Mouse (Mus musculus): Measurements from ENCODE around the gene Cdk18. TPM values are rescaled to one million over a fixed set of nuclear protein-coding genes. Genes with fewer than 3 reads are reported as not detected.

Cdk18 gene
- polyA plus RNA-seq, 1 experiment, result 24.9 TPM

DNA sequence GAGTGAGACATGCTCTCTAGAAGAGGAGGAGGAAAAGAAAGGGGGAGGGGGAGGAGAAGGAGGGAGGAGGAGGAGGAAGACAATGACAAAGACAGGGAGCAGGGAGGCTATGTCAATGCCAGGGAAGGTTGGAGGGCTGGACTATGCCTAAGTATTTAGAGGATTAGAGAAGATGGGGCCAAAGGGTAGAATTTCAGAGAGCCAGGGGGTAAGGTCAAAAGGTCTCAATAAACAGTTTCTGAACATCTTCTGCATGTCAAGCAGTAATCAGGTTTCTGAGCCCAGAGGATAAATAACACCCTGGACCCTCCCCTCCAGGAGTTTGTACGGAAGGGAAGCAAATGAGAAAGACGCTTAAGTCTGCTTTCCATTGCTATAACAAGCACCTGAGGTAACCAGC, 1.7 kb upstream of the Cdk18 start:
- no peak for TF ChIP-seq CTCF (IDR thresholded peaks at IDR 0.05; ENCODE audit: control insufficient read depth, insufficient read depth, insufficient replicate concordance, low read depth, low read length)
- TF ChIP-seq POLR2A (IDR thresholded peaks at IDR 0.05; ENCODE audit: control insufficient read depth, low read depth, low read length), result no peak
- no peaks in the 10 kb centered on the region for H3K27me3 ChIP-seq (ENCODE audit: control insufficient read depth, insufficient read depth, low read length)
- no peak overlapping the region for H3K27ac ChIP-seq (ENCODE audit: control insufficient read depth, insufficient read depth, low read depth, low read length)
- no peak overlapping the region for H3K4me3 ChIP-seq (ENCODE audit: control insufficient read depth, low read depth, low read length)
- no peaks in the 10 kb centered on the region for H3K36me3 ChIP-seq (ENCODE audit: control insufficient read depth, insufficient read depth, low read length)
- H3K4me1 ChIP-seq (ENCODE audit: control insufficient read depth, insufficient read depth, low read length), result peaks cover 7% of the 10 kb centered on the region

DNA sequence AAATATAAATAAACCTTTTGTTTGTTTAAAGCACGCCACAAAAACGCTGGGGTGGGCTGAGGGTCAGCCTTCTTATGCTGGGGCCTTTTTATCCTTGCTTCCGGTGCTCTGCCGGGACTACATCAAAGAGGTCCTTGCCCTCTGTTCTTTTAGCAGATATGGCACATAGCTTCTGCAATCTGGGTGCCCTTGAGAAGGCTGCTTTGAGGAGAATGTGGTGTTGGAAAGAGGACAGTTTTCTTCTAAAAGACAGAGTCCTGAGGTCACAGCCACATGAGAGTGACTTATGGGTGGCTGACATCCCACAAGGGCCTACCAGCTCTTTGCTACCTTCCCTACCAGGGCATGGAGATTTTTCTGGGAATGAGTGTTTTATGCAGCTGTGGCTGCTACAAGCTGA, 1.1 kb upstream of the Cdk18 start:
- TF ChIP-seq CTCF (IDR thresholded peaks at IDR 0.05; ENCODE audit: control insufficient read depth, insufficient read depth, insufficient replicate concordance, low read depth, low read length) (no peak), POLR2A (IDR thresholded peaks at IDR 0.05; ENCODE audit: control insufficient read depth, low read depth, low read length) (no peak)
- Histone ChIP-seq H3K4me3 (ENCODE audit: control insufficient read depth, low read depth, low read length) (peak overlapping the region; percentile 11; the same call in 1 of the 2 replicates), H3K4me1 (ENCODE audit: control insufficient read depth, insufficient read depth, low read length) (peaks cover 7% of the 10 kb centered on the region), H3K27me3 (ENCODE audit: control insufficient read depth, insufficient read depth, low read length) (no peaks in the 10 kb centered on the region), H3K36me3 (ENCODE audit: control insufficient read depth, insufficient read depth, low read length) (no peaks in the 10 kb centered on the region), H3K27ac (ENCODE audit: control insufficient read depth, insufficient read depth, low read depth, low read length) (no peak overlapping the region)

DNA sequence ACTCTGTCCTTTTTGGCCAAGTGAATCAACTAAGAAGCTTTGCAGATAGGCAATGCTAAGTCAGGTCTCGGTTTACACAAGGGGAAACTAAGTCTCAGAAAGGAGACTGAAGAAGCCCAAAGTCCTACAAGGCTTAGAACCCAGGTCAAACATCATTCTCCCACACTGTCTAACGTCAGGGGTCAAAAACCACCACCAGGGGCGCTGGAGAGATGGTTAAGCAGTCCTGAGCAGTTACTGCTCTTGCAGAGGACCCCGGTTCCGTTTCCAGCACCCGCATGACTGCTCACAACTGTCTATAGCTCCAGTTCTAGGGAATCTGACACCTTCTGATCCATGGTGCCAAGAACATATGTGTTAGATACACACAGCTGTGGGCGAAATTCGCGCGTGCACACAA, 687 bp upstream of the Cdk18 start:
- TF ChIP-seq CTCF (IDR thresholded peaks at IDR 0.05; ENCODE audit: control insufficient read depth, insufficient read depth, insufficient replicate concordance, low read depth, low read length), result peak; percentile 35; the same call in 1 of the 2 replicates
- TF ChIP-seq POLR2A (IDR thresholded peaks at IDR 0.05; ENCODE audit: control insufficient read depth, low read depth, low read length), result no peak
- Histone ChIP-seq H3K27ac (ENCODE audit: control insufficient read depth, insufficient read depth, low read depth, low read length) (no peak overlapping the region), H3K4me3 (ENCODE audit: control insufficient read depth, low read depth, low read length) (peak overlapping the region; percentile 37; the same call in 1 of the 2 replicates), H3K27me3 (ENCODE audit: control insufficient read depth, insufficient read depth, low read length) (no peaks in the 10 kb centered on the region), H3K4me1 (ENCODE audit: control insufficient read depth, insufficient read depth, low read length) (peaks cover 7% of the 10 kb centered on the region), H3K36me3 (ENCODE audit: control insufficient read depth, insufficient read depth, low read length) (no peaks in the 10 kb centered on the region)

DNA sequence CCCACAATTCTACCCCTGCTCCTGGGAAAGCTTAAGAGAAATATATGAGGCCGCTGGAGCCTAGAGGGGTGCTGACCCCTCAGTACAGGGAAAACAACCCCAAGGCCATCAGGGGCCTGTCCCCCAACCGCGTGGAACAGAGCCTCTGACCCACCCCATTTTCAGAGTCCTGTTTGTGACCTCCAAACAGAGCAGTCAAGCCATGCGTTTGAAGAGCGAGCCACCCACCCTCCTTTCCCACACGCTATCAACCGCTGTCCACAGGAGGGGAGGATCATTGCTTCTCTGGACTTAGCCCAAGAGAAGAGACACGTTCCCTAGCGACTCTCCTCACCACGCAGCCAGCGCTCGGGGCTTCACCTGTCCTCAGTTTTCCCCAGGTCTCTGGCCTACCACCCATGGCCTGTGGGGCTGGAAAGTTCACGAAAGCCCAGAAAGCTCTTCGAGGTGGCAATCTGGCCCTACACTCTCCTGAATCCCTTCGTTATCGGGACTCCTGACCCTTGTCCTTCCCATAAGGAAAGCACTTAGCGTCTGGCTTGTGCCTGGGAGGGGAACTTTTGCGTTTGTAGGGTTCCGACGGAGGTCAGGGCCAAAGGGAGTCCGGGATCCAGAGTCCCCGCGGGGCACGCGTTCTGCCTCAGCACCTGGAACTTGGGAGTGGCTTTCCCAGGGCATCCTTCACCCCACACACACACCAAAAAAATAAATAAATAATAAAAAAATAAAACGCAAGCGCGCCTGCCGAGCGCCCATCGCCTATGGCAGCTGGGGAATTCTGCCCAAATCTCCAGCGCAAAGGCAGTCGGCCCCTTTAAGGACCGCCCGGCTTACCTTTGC, 688 bp downstream of the Cdk18 start:
- Histone ChIP-seq H3K27ac (ENCODE audit: control insufficient read depth, insufficient read depth, low read depth, low read length) (no peak overlapping the region), H3K36me3 (ENCODE audit: control insufficient read depth, insufficient read depth, low read length) (no peaks in the 10 kb centered on the region), H3K4me1 (ENCODE audit: control insufficient read depth, insufficient read depth, low read length) (peaks cover 7% of the 10 kb centered on the region), H3K27me3 (ENCODE audit: control insufficient read depth, insufficient read depth, low read length) (no peaks in the 10 kb centered on the region), H3K4me3 (ENCODE audit: control insufficient read depth, low read depth, low read length) (peak overlapping the region; percentile 46)
- TF ChIP-seq POLR2A (IDR thresholded peaks at IDR 0.05; ENCODE audit: control insufficient read depth, low read depth, low read length), result no peak
- no peak for TF ChIP-seq CTCF (IDR thresholded peaks at IDR 0.05; ENCODE audit: control insufficient read depth, insufficient read depth, insufficient replicate concordance, low read depth, low read length)

DNA sequence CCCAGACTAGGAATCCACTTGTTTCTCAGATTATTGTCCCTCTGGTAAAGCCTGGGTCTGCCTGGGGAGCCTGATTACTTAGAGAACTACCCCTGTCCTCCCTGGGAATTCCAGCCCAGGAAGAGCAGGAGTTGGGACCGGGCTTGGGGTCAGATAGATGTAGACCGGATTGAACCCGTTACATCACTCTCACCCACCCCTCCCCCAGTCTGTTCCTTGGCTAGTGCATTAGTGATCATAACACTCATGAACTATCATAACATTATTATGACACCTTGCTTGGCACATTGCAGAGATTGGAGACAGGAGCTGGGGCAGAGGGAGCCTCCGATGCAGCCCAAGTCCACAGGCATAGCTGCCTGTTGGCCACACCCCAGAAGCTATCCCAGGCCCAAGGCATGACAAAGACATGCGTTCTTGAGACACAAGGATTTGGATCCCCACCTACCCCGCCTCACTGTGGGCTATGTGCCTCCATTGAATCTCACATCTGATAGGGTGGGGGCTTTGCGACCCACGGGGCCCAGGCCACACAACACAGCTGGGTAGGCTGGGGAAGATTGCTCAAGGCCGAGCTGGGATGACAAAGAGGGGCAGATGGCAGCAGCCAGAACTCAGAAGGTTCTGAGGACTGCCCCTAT, 1.4 kb downstream of the Cdk18 start:
- H3K4me3 ChIP-seq (ENCODE audit: control insufficient read depth, low read depth, low read length), result peak overlapping the region; percentile 46

DNA sequence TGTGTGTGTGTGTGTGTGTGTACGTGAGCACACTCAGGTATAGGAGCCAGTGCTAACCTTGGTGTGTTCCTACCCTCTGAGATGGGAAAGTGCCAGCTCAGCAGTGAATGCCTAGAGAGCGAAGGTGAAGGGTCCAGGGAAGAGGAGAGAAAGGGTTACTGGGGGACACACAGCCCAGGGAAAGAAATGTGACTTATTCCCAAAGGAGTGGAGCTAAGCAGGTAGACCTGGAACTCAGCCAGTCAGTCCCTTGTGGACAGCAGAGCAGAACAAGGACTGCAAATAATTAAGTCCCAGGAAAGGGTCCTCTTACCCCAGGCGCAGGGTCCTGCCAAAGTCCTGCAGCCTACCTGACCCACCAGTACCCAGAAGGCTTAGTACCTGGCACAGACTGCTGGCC, 2.6 kb downstream of the Cdk18 start:
- H3K4me3 ChIP-seq (ENCODE audit: control insufficient read depth, low read depth, low read length), result no peak overlapping the region
- H3K27ac ChIP-seq (ENCODE audit: control insufficient read depth, insufficient read depth, low read depth, low read length), result no peak overlapping the region
- TF ChIP-seq CTCF (IDR thresholded peaks at IDR 0.05; ENCODE audit: control insufficient read depth, insufficient read depth, insufficient replicate concordance, low read depth, low read length) (no peak), POLR2A (IDR thresholded peaks at IDR 0.05; ENCODE audit: control insufficient read depth, low read depth, low read length) (no peak)
- no peaks in the 10 kb centered on the region for H3K36me3 ChIP-seq (ENCODE audit: control insufficient read depth, insufficient read depth, low read length)
- peaks cover 7% of the 10 kb centered on the region for H3K4me1 ChIP-seq (ENCODE audit: control insufficient read depth, insufficient read depth, low read length)
- H3K27me3 ChIP-seq (ENCODE audit: control insufficient read depth, insufficient read depth, low read length), result no peaks in the 10 kb centered on the region

More for the DNA sequence above, 1.4 kb downstream of the Cdk18 start:
- Histone ChIP-seq H3K27me3 (ENCODE audit: control insufficient read depth, insufficient read depth, low read length) (no peaks in the 10 kb centered on the region), H3K4me1 (ENCODE audit: control insufficient read depth, insufficient read depth, low read length) (peaks cover 7% of the 10 kb centered on the region), H3K36me3 (ENCODE audit: control insufficient read depth, insufficient read depth, low read length) (no peaks in the 10 kb centered on the region), H3K27ac (ENCODE audit: control insufficient read depth, insufficient read depth, low read depth, low read length) (no peak overlapping the region)
- TF ChIP-seq CTCF (IDR thresholded peaks at IDR 0.05; ENCODE audit: control insufficient read depth, insufficient read depth, insufficient replicate concordance, low read depth, low read length), result no peak
- no peak for TF ChIP-seq POLR2A (IDR thresholded peaks at IDR 0.05; ENCODE audit: control insufficient read depth, low read depth, low read length)

DNA sequence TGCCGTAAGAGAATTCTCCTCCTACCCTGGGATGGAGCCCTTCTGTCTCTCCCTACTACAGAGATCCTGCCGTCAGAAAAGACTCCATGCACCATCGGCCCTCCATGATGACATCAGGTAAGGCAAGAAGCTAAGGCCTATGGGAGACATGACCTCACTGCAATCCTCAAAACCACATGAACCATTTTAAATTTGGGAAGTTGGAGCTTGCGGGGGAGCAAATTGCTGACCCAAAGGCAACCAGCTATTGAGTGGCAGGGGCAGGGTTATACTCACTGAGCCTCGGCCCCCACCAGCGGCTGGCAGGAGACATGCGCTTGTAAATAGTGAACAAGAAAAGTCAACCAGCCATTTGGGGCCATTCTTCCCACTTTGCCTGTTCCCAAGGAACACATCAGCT, 3.9 kb downstream of the Cdk18 start:
- no peak for TF ChIP-seq CTCF (IDR thresholded peaks at IDR 0.05; ENCODE audit: control insufficient read depth, insufficient read depth, insufficient replicate concordance, low read depth, low read length)
- no peak for TF ChIP-seq POLR2A (IDR thresholded peaks at IDR 0.05; ENCODE audit: control insufficient read depth, low read depth, low read length)
- no peaks in the 10 kb centered on the region for H3K27me3 ChIP-seq (ENCODE audit: control insufficient read depth, insufficient read depth, low read length)
- no peaks in the 10 kb centered on the region for H3K36me3 ChIP-seq (ENCODE audit: control insufficient read depth, insufficient read depth, low read length)
- H3K4me3 ChIP-seq (ENCODE audit: control insufficient read depth, low read depth, low read length), result no peak overlapping the region
- no peak overlapping the region for H3K27ac ChIP-seq (ENCODE audit: control insufficient read depth, insufficient read depth, low read depth, low read length)
- peaks cover 7% of the 10 kb centered on the region for H3K4me1 ChIP-seq (ENCODE audit: control insufficient read depth, insufficient read depth, low read length)
